Mouse (Mus musculus) lung, postnatal 0 days (tissue): ENCODE results near the gene Zfp217. TPM values are rescaled to one million over a fixed set of nuclear protein-coding genes. Genes with fewer than 3 reads are reported as not detected.
"Not testable (repeated sequence)": the region's sequence is repeated elsewhere in the genome, so short reads cannot be mapped to it uniquely, and the experiment has no call there.

Experiments used
- ATAC-seq: fragments of 200-750 bp; cut with Nextera tagmentation; 2 replicates; pipeline ENCODE4 v1.8.0; 2017; ENCODE audit warnings: moderate library complexity
- DNase-seq: peaks from one replicate; pipeline ENCODE4 v3.0.0-alpha.2; 2016; ENCODE audit warnings: low spot score
- H3K27ac ChIP-seq: fragments of 300-500 bp; sonication (generic); 2 replicates; pipeline ENCODE4 v1.5.1; 2014; ENCODE audit warnings: antibody characterized with exemption, mild to moderate bottlenecking, low read length, mixed read lengths
- H3K27me3 ChIP-seq: fragments of 300-500 bp; sonication (generic); replicated peaks from 2 replicates; pipeline ENCODE4 v1.6.1; 2014; ENCODE audit warnings: low read length, mixed read lengths; ENCODE audit not compliant: insufficient read depth
- H3K36me3 ChIP-seq: fragments of 300-500 bp; sonication (generic); 2 replicates; pipeline ENCODE4 v1.6.1; 2014; ENCODE audit warnings: low read length, mixed read lengths; ENCODE audit not compliant: insufficient read depth
- H3K4me1 ChIP-seq: fragments of 300-500 bp; sonication (generic); 2 replicates; pipeline ENCODE4 v1.6.1; 2014; ENCODE audit warnings: antibody characterized with exemption, low read depth, low read length, mixed read lengths; ENCODE audit not compliant: insufficient read depth
- H3K4me2 ChIP-seq: fragments of 300-500 bp; sonication (generic); replicated peaks from 2 replicates; pipeline ENCODE4 v1.6.1; 2014; ENCODE audit warnings: low read depth, mild to moderate bottlenecking, low read length, moderate library complexity, mixed read lengths
- H3K4me3 ChIP-seq: fragments of 300-500 bp; sonication (generic); 2 replicates; pipeline ENCODE4 v1.5.1; 2014; ENCODE audit warnings: low read depth, low read length
- H3K9ac ChIP-seq: fragments of 300-500 bp; sonication (generic); replicated peaks from 2 replicates; pipeline ENCODE4 v1.6.1; 2014; ENCODE audit warnings: low read depth, mild to moderate bottlenecking
- H3K9me3 ChIP-seq: fragments of 300-500 bp; sonication (generic); 2 replicates; pipeline ENCODE4 v1.6.1; 2016; ENCODE audit warnings: low read length, mixed read lengths
- CTCF ChIP-seq: IDR thresholded peaks from 2 replicates; pipeline ENCODE4 v1.5.1; 2016; ENCODE audit warnings: antibody characterized with exemption, mild to moderate bottlenecking
- EP300 ChIP-seq: IDR thresholded peaks from 2 replicates; pipeline ENCODE4 v1.6.1; 2016; ENCODE audit warnings: antibody characterized with exemption, mild to moderate bottlenecking, control low read depth
- WGBS: fragments of 180-500 bp; shearing (Covaris S2); extraction: QIAGEN DNeasy Blood & Tissue Kit; methylation state at CpG from one replicate; pipeline ENCODE4 v1.1.7; 2014; 5-methylcytosine and 5-hydroxymethylcytosine counted together
- polyA plus RNA-seq: library from polyadenylated mRNA; unstranded; fragments of >200 nt; fragmentation: Nextera tagmentation; extraction: Ambion mirVana; gene quantifications from 2 replicates; pipeline ENCODE4 v1.2.1, GENCODE M21; 2015

The Zfp217 gene
- polyA plus RNA-seq, 1 experiment from 2014 or later, result 4.4 TPM

GRCm38 (mm10) chr2:170188721-170189120, 40.8 kb upstream of the Zfp217 start:
- H3K9me3 ChIP-seq, result no peaks in the 10 kb centered on the region
- H3K36me3 ChIP-seq, result no peaks in the 10 kb centered on the region
- ATAC-seq (no peak), DNase-seq (no peak)
- H3K4me2 ChIP-seq, result no peak overlapping the region
- H3K9ac ChIP-seq, result no peak overlapping the region
- TF ChIP-seq CTCF, result no peak
- no peak for TF ChIP-seq EP300
- H3K27ac ChIP-seq, result no peak overlapping the region
- H3K4me1 ChIP-seq, result peaks cover 3% of the 10 kb centered on the region
- WGBS, result 86% methylated on average over 7 of the region's 7 CpGs
- H3K4me3 ChIP-seq, result no peak overlapping the region
- H3K27me3 ChIP-seq, result no peaks in the 10 kb centered on the region

GRCm38 (mm10) chr2:170185137-170185837, 37.4 kb upstream of the Zfp217 start:
- H3K9ac ChIP-seq, result 0 out of 2 replicates have a peak overlapping the region, but pooled peaks have one; percentile 8
- WGBS, result 46% methylated on average over 4 of the region's 4 CpGs
- TF ChIP-seq EP300 (no peak), CTCF (no peak)
- no peaks in the 10 kb centered on the region for H3K9me3 ChIP-seq
- peak overlapping the region; percentile 63 for H3K4me2 ChIP-seq
- peak overlapping the region; percentile 34 for H3K4me3 ChIP-seq
- peak overlapping the region; percentile 76 for H3K27ac ChIP-seq
- ATAC-seq (no peak), DNase-seq (no peak)
- no peaks in the 10 kb centered on the region for H3K27me3 ChIP-seq
- no peaks in the 10 kb centered on the region; the same call in 1 of the 2 replicates for H3K4me1 ChIP-seq
- no peaks in the 10 kb centered on the region for H3K36me3 ChIP-seq

DNA sequence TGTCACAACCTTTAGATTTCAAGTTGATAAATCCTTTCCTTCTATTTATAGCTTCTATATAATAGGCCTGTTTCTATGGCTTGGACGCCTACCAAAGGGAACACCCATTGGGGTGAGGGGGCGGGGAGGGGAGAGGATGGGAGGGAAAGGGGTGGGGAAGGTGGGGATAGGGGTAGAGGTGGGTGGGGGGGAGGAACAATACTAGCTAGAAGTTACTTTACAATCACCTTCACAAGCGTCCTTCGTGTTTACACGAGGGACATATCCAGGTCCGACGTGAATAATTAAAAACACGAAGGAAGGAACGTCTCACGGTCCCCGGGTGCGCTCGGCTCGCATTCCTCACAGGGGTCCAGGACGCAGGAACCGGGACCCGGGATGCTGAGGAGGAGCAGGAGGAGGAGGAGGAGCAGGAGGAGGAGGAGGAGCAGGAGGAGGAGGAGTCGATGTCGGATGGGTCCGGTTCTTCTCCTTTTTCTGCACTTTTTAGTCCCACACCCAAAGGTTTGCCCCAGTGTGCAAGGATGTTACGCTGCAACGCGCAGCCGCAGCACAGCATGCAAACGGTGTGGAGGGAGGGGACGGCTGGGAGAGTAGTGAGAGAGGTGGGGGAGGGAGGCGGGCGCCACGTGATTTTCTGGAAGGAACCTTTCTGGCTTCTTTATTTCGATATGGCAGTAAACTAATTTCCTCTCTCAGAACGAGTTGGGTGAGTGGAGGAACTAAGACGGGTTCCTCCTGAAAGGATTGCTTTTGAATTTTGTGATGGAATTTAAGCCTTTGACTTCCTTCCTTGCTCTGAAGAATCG, 36.5 kb upstream of the Zfp217 start:
- no peaks in the 10 kb centered on the region; the same call in 1 of the 2 replicates for H3K4me1 ChIP-seq
- H3K27me3 ChIP-seq, result no peaks in the 10 kb centered on the region
- H3K27ac ChIP-seq, result peak overlapping the region; percentile 76
- peak; percentile 92 for ATAC-seq
- TF ChIP-seq CTCF (no peak), EP300 (no peak)
- peak overlapping the region; percentile 34 for H3K4me3 ChIP-seq
- peak overlapping the region; percentile 63 for H3K4me2 ChIP-seq
- no peaks in the 10 kb centered on the region for H3K9me3 ChIP-seq
- peak; percentile 93 for DNase-seq
- H3K9ac ChIP-seq, result 0 out of 2 replicates have a peak overlapping the region, but pooled peaks have one; percentile 8
- H3K36me3 ChIP-seq, result no peaks in the 10 kb centered on the region
- under 1% methylated on average over 32 of the region's 33 CpGs for WGBS

DNA sequence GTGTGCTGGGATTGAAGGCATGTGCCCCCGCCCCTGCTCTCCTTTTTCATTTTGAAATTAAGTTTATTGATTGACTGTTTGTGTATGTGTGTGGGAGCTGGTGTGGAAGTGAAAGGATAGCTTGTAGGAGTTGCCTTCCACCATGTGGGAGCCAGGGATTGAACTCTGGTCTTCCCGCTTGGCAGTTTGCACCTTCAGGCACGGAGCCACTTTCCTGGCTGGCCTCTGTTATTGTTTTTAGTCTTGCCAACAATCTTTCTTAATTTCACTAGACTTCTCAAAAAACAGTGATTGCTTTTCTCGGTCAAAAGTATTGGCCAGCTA, 35.9 kb upstream of the Zfp217 start:
- H3K9ac ChIP-seq, result no peak overlapping the region
- H3K4me2 ChIP-seq, result peak overlapping the region; percentile 63
- TF ChIP-seq EP300, result no peak
- no peak for TF ChIP-seq CTCF
- ATAC-seq (no peak), DNase-seq (peak; percentile 74)
- peak overlapping the region; percentile 76; the same call in 1 of the 2 replicates for H3K27ac ChIP-seq
- no peaks in the 10 kb centered on the region for H3K36me3 ChIP-seq
- 45% methylated on average over 4 of the region's 4 CpGs for WGBS
- peak overlapping the region; percentile 34; the same call in 1 of the 2 replicates for H3K4me3 ChIP-seq
- H3K4me1 ChIP-seq, result no peaks in the 10 kb centered on the region; the same call in 1 of the 2 replicates
- H3K9me3 ChIP-seq, result no peaks in the 10 kb centered on the region
- H3K27me3 ChIP-seq, result no peaks in the 10 kb centered on the region

- no peak for TF ChIP-seq CTCF
- no peak for TF ChIP-seq EP300
- Histone ChIP-seq H3K9me3 (no peaks in the 10 kb centered on the region), H3K9ac (no peak overlapping the region), H3K4me3 (no peak overlapping the region), H3K36me3 (no peaks in the 10 kb centered on the region), H3K27ac (no peak overlapping the region), H3K4me1 (peaks cover 3% of the 10 kb centered on the region; the same call in 1 of the 2 replicates), H3K4me2 (no peak overlapping the region), H3K27me3 (no peaks in the 10 kb centered on the region)
- DNase-seq (no peak), ATAC-seq (no peak)
- WGBS, result 73% methylated on average over 6 of the region's 6 CpGs
Observed at GRCm38 (mm10) chr2:170181862-170182261, 34.0 kb upstream of the Zfp217 start.

DNA sequence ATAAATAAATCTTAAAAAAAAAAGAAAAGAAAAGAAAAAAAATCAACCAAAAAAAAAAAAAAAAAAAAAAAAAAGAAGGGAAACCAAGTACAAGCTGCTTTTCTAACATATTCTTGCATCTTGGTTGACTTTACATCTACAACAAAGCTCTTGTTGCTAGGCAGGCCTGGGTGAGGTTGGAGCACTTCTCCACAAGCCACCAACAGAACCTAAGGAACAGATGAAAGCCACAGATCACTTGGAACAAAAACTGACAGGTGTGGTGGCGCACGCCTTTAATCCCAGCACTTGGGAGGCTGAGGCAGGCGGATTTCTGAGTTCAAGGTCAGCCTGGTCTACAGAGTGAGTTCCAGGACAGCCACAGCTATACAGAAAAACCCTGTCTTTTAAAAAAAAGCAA, 32.9 kb upstream of the Zfp217 start:
- H3K36me3 ChIP-seq, DNase-seq, ATAC-seq, H3K9me3 ChIP-seq, H3K9ac ChIP-seq, H3K27me3 ChIP-seq, H3K4me2 ChIP-seq, H3K4me1 ChIP-seq, H3K27ac ChIP-seq, H3K4me3 ChIP-seq: not testable (repeated sequence)
- 91% methylated on average over 3 of the region's 3 CpGs for WGBS
